24 mouse cellular contexts compared by ENCODE assay signal in the genomic region with DNA sequence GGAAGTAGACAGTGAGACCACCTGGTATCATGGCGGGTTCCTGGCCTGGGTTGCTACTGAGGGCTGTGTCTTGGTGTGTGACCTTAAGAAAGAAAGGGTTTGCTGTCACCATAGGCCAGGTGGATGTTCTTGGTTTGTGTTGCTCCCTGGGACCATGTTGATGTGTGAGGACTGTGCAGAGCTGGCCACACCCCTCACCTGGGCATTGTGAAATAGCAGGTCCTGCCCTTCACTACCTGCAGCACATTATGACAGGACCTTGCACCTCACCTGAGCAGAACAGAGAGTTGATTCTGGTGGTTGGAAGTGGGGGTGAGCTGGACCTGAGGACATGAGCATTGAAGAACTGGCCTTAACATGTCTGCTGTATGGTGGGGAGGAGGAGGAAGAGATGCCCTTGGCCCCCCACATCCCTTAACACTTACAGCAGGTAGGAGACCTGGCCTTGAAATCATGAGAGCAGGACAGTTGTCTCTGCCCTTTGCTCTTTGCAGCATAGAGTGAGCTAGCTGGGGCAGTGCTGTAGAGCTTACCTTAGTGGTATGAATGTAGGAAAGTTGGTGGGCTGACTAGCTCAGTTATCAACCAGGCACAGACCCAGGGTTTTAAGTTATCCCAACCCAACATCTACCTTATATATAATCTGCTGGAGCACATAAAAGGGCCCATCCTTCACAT.
DNase-seq lines count a peak whose midpoint lies in the region; ATAC-seq and TF ChIP-seq lines count a peak whose summit lies in the region.
"Had no signal": no experiment of that assay in that cellular context is flagged by ENCODE, and none has a peak within 500 bp of the region (broad histone marks: within the 10 kb centered on the region; RNA-seq: fewer than 3 reads in every experiment).

No protein-coding gene starts in this region.

- ATAC-seq in midbrain, embryonic 12.5 days (ENCODE audit: low FRiP score, low read depth): peak; percentile 27; the same call in 1 of the 2 replicates
- ATAC-seq in midbrain, embryonic 14.5 days (ENCODE audit: low FRiP score, low TSS enrichment): no peak
- peak; percentile 79 for ATAC-seq in intestine, embryonic 15.5 days
- ATAC-seq in intestine, embryonic 16.5 days: peak; percentile 94
- 0 out of 2 replicates have a peak, but pooled peaks have one; percentile 9 for ATAC-seq in monocyte, adult 5-6 weeks (replicated peaks; ENCODE audit: insufficient number of reproducible peaks, low FRiP score, low TSS enrichment, poor library complexity, severe bottlenecking)
- ATAC-seq: activated CD4-positive, CD25-positive, alpha-beta regulatory T cell, adult 4 months; forebrain, embryonic 14.5 days; forebrain, embryonic 16.5 days had no signal

- TF ChIP-seq CTCF in kidney, adult 2 months (conservative IDR thresholded peaks at IDR 0.05; ENCODE audit: insufficient read depth, insufficient read length, low read depth, low read length): no peak

- no peak for DNase-seq in midbrain, embryonic 14.5 days
- no peak for DNase-seq in cerebellum, postnatal 25 days
- DNase-seq in kidney, adult 2 months: no peak
- DNase-seq: adrenal gland, adult 8-10 months; adrenal gland, postnatal 14 days; adrenal gland, postnatal 36 days; cerebellum, adult 11-12 months; cerebellum, adult 2 months; cerebellum, adult 9-10 months; cerebellum, postnatal 10 days; cerebellum, postnatal 36 days; embryo, embryonic 11 days had no signal

- H3K4me3 ChIP-seq in midbrain, embryonic 12.5 days: no peak overlapping the region
- no peak overlapping the region for H3K4me3 ChIP-seq in midbrain, embryonic 14.5 days (replicated peaks; ENCODE audit: low read depth, low read length)
- H3K4me3 ChIP-seq in intestine, embryonic 15.5 days (replicated peaks): no peak overlapping the region
- H3K4me3 ChIP-seq in intestine, embryonic 16.5 days (ENCODE audit: low read length): no peak overlapping the region
- H3K4me3 ChIP-seq in kidney, adult 2 months (ENCODE audit: insufficient read depth, low read depth, low read length): no peak overlapping the region
- H3K4me3 ChIP-seq: embryonic facial prominence, embryonic 13.5 days; embryonic facial prominence, embryonic 15.5 days; erythroblast, embryonic 14.5 days; forebrain, embryonic 10.5 days; forebrain, embryonic 12.5 days had no signal

- no peaks in the 10 kb centered on the region for H3K4me1 ChIP-seq in midbrain, embryonic 12.5 days
- H3K4me1 ChIP-seq in midbrain, embryonic 14.5 days (ENCODE audit: control insufficient read depth, insufficient read depth, low read length): no peaks in the 10 kb centered on the region
- no peaks in the 10 kb centered on the region for H3K4me1 ChIP-seq in intestine, embryonic 15.5 days (replicated peaks)
- H3K4me1 ChIP-seq in intestine, embryonic 16.5 days (ENCODE audit: control insufficient read depth, insufficient read depth, low read length): no peaks in the 10 kb centered on the region
- no peaks in the 10 kb centered on the region for H3K4me1 ChIP-seq in kidney, adult 2 months (ENCODE audit: control insufficient read depth, insufficient read depth, low read length)
- H3K4me1 ChIP-seq: embryonic facial prominence, embryonic 13.5 days; embryonic facial prominence, embryonic 15.5 days; forebrain, embryonic 10.5 days; forebrain, embryonic 12.5 days had no signal

- no peaks in the 10 kb centered on the region for H3K27me3 ChIP-seq in midbrain, embryonic 12.5 days
- no peaks in the 10 kb centered on the region for H3K27me3 ChIP-seq in midbrain, embryonic 14.5 days (ENCODE audit: control insufficient read depth, insufficient read depth, low read length)
- no peaks in the 10 kb centered on the region for H3K27me3 ChIP-seq in intestine, embryonic 15.5 days (replicated peaks)
- H3K27me3 ChIP-seq in intestine, embryonic 16.5 days (replicated peaks; ENCODE audit: control insufficient read depth, insufficient read depth, low read length): no peaks in the 10 kb centered on the region
- H3K27me3 ChIP-seq in kidney, adult 2 months (replicated peaks; ENCODE audit: control insufficient read depth, insufficient read depth, low read length): no peaks in the 10 kb centered on the region
- H3K27me3 ChIP-seq: embryonic facial prominence, embryonic 13.5 days; embryonic facial prominence, embryonic 15.5 days; forebrain, embryonic 12.5 days had no signal

- no peak overlapping the region for H3K9ac ChIP-seq in midbrain, embryonic 12.5 days (replicated peaks)
- no peak overlapping the region for H3K9ac ChIP-seq in midbrain, embryonic 14.5 days (replicated peaks; ENCODE audit: low read length)
- H3K9ac ChIP-seq in intestine, embryonic 15.5 days: no peak overlapping the region
- H3K9ac ChIP-seq in intestine, embryonic 16.5 days (ENCODE audit: low read depth, low read length): no peak overlapping the region
- H3K9ac ChIP-seq: embryonic facial prominence, embryonic 13.5 days; embryonic facial prominence, embryonic 15.5 days; forebrain, embryonic 12.5 days had no signal

- H3K36me3 ChIP-seq in midbrain, embryonic 12.5 days: no peaks in the 10 kb centered on the region
- no peaks in the 10 kb centered on the region for H3K36me3 ChIP-seq in midbrain, embryonic 14.5 days (ENCODE audit: control insufficient read depth, insufficient read depth, low read length)
- H3K36me3 ChIP-seq in intestine, embryonic 15.5 days: no peaks in the 10 kb centered on the region
- H3K36me3 ChIP-seq in intestine, embryonic 16.5 days (ENCODE audit: control insufficient read depth, insufficient read depth, low read length): no peaks in the 10 kb centered on the region
- no peaks in the 10 kb centered on the region for H3K36me3 ChIP-seq in kidney, adult 2 months (ENCODE audit: control insufficient read depth, insufficient read depth, low read length)
- H3K36me3 ChIP-seq: embryonic facial prominence, embryonic 13.5 days; embryonic facial prominence, embryonic 15.5 days; forebrain, embryonic 10.5 days; forebrain, embryonic 12.5 days had no signal

- 73% methylated on average over 1 of the region's 1 CpGs for WGBS in midbrain, embryonic 12.5 days
- WGBS in midbrain, embryonic 14.5 days: 88% methylated on average over 1 of the region's 1 CpGs
- 89% methylated on average over 1 of the region's 1 CpGs for WGBS in intestine, embryonic 15.5 days
- 81% methylated on average over 1 of the region's 1 CpGs for WGBS in intestine, embryonic 16.5 days
- 100% methylated on average over 1 of the region's 1 CpGs for WGBS in kidney, adult 2 months

- no peak overlapping the region for H3K4me2 ChIP-seq in midbrain, embryonic 12.5 days (replicated peaks)
- H3K4me2 ChIP-seq in midbrain, embryonic 14.5 days (ENCODE audit: low read length): no peak overlapping the region
- H3K4me2 ChIP-seq in intestine, embryonic 15.5 days (replicated peaks): no peak overlapping the region
- no peak overlapping the region for H3K4me2 ChIP-seq in intestine, embryonic 16.5 days (ENCODE audit: low read depth, low read length)
- H3K4me2 ChIP-seq: embryonic facial prominence, embryonic 13.5 days; embryonic facial prominence, embryonic 15.5 days; forebrain, embryonic 12.5 days had no signal

- no peaks in the 10 kb centered on the region for H3K9me3 ChIP-seq in midbrain, embryonic 12.5 days
- no peaks in the 10 kb centered on the region for H3K9me3 ChIP-seq in midbrain, embryonic 14.5 days (ENCODE audit: control insufficient read depth, low read length)
- no peaks in the 10 kb centered on the region for H3K9me3 ChIP-seq in intestine, embryonic 15.5 days
- no peaks in the 10 kb centered on the region for H3K9me3 ChIP-seq in intestine, embryonic 16.5 days (ENCODE audit: control insufficient read depth, low read length)
- H3K9me3 ChIP-seq: embryonic facial prominence, embryonic 13.5 days; embryonic facial prominence, embryonic 15.5 days; forebrain, embryonic 10.5 days; forebrain, embryonic 12.5 days had no signal

- TF ChIP-seq POLR2A in kidney, adult 2 months (IDR thresholded peaks at IDR 0.05; ENCODE audit: low read depth, low read length): no peak

- H3K27ac ChIP-seq in midbrain, embryonic 12.5 days (replicated peaks): no peak overlapping the region
- no peak overlapping the region for H3K27ac ChIP-seq in midbrain, embryonic 14.5 days (replicated peaks; ENCODE audit: low read depth, low read length)
- no peak overlapping the region for H3K27ac ChIP-seq in intestine, embryonic 15.5 days
- H3K27ac ChIP-seq in intestine, embryonic 16.5 days (ENCODE audit: low read length): no peak overlapping the region
- H3K27ac ChIP-seq in kidney, adult 2 months (ENCODE audit: insufficient read depth, low read depth, low read length): no peak overlapping the region
- H3K27ac ChIP-seq: embryonic facial prominence, embryonic 13.5 days; embryonic facial prominence, embryonic 15.5 days; forebrain, embryonic 10.5 days; forebrain, embryonic 12.5 days had no signal
